Mouse (Mus musculus) left cerebral cortex, adult 8-10 months (tissue): ENCODE results near the gene Fbxw9. TPM values are rescaled to one million over a fixed set of nuclear protein-coding genes. Genes with fewer than 3 reads are reported as not detected.
"Not testable (repeated sequence)": the region's sequence is repeated elsewhere in the genome, so short reads cannot be mapped to it uniquely, and the experiment has no call there.

Source experiments
- DNase-seq, 2 experiments: peaks; one replicate each; pipeline ENCODE4 v3.0.0; 2022; ENCODE audit warnings: low spot score in 2 of 2
- total RNA-seq, 4 experiments: library from RNA; stranded (reverse); gene quantifications; 2 replicates each; pipeline ENCODE4 v1.2.4; 2022

Gene Fbxw9
- total RNA-seq, 4 experiments from 2014 or later, result 20.1 to 22.0 (median 21.1) TPM

- DNase-seq, result peak; percentile 72 to 95
These were observed 23.0 kb upstream of the Fbxw9 start, which contains the start of gene Tnpo2 for GRCm38 (mm10) chr8:85036718-85037365. TSS of gene Tnpo2 (plus strand) at chr8:85036915.

- no peak for DNase-seq
These were observed 22.5 kb upstream of the Fbxw9 start for GRCm38 (mm10) chr8:85037366-85037680.

DNA sequence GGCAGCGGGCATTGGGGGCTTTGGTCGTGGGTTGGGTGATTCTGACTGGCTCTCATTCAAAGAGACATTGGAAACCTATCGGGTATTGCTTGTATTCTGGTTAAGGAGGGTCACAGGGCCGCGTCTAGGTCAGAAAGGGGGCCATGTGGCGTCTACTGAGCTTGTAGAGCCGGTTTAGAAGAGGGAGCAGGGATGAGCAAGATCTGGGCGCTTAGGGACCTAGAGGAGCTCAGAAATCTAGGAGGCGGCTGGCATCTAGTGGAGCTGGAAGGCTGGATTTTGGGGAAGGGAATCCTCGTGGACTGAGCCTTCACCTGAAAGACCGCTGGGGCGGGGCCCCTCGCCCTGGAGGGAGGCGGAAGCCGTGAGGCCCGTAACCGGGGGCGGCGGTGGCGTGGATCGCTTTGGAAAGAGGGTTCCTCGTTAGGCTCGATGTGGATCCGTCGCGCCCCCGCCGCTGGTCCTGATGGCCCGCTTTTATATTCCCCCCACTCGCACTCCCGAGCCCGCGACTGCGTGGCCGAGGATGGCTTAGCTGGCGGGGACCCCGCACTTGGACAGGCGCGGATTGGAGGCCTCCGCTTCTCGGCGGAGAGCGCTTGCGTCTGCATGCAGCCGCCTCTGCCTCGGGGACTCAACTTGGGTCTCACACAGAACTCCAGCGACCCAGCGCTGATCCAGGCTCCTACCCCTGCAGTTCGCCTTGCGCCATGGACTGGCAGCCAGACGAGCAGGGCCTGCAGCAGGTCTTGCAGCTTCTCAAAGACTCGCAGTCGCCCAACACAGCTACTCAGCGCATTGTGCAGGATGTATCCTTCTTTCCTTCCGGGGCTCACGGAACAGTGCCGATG lies 21.9 kb upstream of the Fbxw9 start:
- peak; percentile 57 to 59 for DNase-seq

DNA sequence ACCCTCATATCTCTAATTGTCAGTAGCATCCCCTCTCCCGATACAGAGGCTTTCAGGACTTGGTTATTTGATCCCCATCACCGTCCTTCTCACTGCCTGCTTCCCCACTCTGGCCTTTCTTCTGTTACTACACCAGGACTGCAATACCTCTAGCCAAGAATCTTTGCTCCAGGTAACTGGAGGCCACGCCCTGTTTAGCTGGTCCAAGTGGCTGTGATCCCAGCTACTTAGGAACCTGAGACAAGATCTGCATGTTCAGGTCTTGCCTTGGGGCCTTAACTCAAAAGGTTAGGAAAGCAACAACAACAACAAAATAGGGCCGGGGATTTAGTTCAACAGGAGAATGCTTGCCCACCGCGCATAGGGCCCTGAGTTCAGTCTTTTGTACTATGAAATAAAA lies 16.2 kb upstream of the Fbxw9 start:
- no peak for DNase-seq

DNA sequence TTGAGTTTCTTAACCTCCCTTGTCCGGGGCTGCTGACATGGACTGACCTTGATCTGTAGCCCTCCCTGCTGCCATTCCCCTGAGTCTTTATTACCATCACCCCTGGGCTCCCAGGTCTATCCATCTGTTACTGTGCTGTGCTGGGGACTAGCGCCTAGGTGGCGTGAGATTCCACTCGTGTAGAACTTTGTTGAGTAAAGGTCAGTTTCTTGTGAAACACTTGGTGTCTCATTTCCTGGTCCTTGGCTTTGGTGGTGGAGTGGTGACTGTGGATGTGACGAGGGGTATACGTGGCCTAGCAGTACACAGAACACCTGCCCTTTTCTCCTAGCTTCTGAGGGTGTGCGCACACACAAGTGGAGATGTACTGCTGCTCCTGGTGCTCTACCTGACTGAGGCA lies 2.5 kb upstream of the Fbxw9 start:
- DNase-seq, result no peak

DNA sequence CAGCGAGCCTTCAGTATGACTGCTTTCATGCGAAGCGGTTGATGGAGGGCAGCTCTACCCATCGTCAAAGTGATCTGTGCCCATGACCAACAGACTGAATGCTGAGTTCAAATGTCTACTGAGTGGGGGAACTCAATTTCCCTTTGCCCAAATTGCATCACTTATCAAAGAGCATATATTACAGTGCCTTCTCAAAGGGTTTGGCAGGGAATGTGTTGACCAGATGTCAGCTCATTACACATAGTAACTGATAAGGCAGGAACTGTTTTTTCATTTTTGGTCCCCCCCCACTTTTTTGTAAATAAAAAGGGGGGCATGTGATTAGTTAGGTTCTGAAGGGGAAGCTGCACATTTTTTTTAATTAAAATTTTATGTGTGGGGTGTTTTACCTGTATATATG lies 2.7 kb downstream of the Fbxw9 start:
- DNase-seq, result no peak

GRCm38 (mm10) chr8:85065213-85065612 lies 5.4 kb downstream of the Fbxw9 start:
- no peak for DNase-seq

DNA sequence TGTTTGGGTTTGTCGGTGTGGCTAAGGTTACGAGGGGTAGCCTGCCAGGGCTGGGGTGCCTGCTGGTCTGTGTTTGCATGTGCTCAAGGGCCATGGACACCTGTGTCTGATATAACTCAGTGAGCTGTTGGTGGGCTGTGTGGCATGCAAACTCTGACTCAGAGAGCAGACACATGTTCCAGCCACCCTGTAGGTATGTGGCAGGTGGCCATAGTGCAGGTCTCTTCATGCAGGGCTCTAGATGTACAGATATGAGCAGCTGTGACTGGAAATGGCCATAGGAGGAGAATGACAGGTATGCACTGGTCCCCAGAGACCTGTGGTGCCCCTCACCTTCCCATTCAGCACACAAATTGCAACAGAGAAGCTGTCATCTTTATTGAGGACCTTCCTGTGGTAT lies 7.3 kb downstream of the Fbxw9 start:
- DNase-seq, result no peak

DNA sequence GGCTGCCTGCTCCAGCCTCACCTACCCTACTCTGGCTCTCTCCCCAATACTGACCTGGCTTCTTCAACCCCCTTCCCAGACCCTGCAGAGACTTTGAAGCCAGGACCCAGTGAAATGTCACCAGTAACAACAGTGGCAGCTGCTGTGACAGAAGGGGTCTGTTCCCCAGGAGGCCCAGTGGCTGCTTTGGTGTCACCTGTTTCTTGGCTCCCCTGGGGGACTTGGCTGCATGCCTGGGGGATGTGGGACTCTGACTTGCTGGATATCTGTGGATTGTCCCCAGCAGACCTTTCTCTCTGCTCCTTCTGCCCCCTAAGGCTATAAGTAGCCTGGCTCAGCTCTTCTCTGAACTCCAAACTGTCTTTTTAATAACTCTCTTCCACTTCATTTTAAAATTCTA lies 8.1 kb downstream of the Fbxw9 start, which contains the start of gene Gm5741:
Gene Gm5741, minus strand, starts transcription at position 1 of the 400 bp plus-strand sequence.
- no peak for DNase-seq

- no peak for DNase-seq
These were observed 11.2 kb downstream of the Fbxw9 start for GRCm38 (mm10) chr8:85071041-85071440.

DNA sequence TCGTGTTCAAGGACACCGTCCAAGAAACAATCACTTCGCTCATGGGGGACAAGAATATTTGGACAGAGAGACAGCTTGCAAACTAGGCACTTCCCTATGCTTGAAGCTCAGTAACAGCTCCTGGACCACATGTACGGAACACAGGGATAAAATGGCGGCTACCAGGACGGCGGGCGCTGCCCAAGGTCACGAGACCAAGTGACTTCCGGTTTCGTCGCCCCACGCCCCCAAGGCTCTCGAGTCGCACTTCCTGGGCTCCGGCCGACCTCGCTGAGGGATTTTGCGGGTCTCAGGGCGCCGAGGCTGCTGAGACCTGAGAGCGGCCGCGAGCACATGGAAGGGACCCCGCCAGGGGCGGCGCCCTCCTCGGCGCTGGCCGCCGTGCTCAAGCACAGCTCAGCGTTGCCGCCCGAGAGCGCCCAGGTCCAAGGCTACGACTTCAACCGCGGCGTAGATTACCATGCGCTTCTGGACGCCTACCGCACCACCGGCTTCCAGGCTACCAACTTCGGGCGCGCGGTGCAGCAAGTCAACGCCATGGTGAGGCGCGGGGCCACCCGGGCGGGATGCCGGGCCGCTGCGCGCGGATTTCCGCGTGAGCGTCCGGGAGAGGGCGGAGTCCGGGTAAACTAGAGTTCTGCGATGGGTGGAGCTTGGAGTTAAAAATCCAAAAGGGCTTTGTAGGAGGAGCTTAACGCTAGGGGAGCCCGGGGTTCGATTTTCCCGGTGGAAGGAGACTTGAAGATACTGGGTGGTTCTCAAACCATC lies 11.8 kb downstream of the Fbxw9 start, which contains the start of gene Dhps:
Gene Dhps, plus strand, starts transcription at position 244 of the 768 bp plus-strand sequence.
- DNase-seq, result peak; percentile 79 to 91

- DNase-seq, result no peak
These were observed 12.6 kb downstream of the Fbxw9 start for GRCm38 (mm10) chr8:85072364-85072929.

- DNase-seq, result no peak
These were observed 13.3 kb downstream of the Fbxw9 start for GRCm38 (mm10) chr8:85073041-85073612.

DNA sequence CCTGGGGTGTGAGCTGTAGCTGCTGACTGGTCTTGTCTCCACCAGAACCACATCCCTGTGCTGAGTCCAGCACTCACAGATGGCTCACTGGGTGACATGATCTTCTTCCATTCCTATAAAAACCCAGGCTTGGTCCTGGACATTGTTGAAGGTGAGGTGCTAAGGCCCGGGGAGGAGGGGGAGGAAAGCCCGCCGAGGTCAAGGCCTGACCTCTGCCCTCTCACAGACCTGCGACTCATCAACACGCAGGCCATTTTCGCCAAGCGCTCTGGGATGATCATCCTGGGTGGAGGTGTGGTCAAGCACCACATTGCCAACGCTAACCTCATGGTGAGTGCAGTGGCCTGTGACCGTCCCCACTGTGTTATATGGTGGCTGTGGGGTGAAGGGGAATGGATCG lies 14.3 kb downstream of the Fbxw9 start:
- no peak for DNase-seq

DNA sequence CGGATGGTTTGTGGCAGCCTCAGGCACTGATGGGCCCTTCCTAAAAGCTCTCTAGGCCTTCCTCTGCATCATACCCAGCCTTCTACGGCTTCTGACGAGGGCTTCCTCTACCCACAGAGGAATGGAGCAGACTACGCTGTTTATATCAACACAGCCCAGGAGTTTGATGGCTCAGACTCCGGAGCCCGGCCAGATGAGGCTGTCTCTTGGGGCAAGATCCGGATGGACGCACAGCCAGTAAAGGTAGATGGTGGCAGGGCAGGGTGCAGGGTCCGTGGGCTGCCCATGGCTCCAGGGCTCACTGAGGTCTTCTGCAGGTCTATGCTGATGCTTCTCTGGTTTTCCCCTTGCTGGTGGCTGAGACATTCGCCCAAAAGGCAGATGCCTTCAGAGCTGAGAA lies 14.8 kb downstream of the Fbxw9 start:
- no peak for DNase-seq

GRCm38 (mm10) chr8:85076001-85076400 lies 16.1 kb downstream of the Fbxw9 start:
- DNase-seq, result no peak

DNA sequence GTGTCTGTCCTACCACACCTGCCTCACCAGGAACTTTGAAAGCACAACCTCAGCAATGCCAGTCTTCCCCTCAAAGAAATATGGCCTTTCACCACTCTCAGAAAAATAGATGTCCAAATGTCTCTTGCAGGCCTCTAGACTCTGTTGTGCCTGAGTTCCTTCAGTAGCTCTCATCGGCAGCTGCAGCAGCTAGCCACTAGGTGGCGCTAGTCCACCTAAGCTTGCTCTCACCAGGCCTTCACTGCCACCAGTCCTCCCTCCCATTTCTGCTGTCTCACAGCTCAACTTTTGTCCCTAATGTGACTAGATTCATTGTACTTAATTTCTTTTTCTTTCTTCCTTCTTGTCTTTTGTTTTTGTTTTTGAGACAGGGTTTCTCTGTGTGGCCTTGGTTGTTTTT lies 17.1 kb downstream of the Fbxw9 start:
- DNase-seq, result no peak

DNA sequence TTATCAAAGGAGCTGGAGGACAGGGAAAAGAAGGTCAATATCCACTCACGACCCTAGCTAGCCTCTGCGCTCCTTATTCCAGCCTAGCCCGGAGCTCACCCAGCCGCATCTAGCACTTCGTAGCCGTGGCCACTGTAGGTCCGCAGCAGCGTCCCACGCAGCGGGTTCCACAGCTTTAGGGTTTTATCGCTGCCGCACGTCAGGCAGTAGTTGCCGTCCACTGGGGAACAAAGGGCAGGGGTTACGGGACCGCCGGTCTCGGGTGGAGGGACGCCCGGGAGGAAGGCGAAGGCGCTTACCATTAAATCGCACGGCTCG lies 20.3 kb downstream of the Fbxw9 start:
- DNase-seq, result no peak

GRCm38 (mm10) chr8:85080532-85081215 lies 20.8 kb downstream of the Fbxw9 start, which contains the start of gene Wdr83os:
TSS of gene Wdr83os (plus strand) at chr8:85080740.
- peak; percentile 39 to 52 for DNase-seq

DNA sequence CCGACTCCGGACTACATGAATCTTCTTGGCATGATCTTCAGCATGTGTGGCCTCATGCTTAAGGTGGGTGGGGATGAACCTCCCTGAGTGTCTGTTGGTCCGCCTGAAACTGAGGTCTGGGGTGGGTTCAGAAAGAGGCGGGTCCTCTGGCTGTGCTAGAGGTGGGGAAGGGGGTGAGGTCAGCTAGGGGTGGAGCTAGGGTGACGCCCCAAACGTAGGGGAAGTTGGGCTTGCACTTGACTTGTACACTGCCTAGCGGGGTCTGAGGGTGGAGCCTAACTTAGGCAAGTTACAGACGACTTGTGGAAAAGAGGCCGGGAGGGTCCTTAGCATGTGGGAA lies 21.3 kb downstream of the Fbxw9 start, which contains the start of gene Wdr83:
Gene Wdr83, minus strand, starts transcription at position 91 of the 340 bp plus-strand sequence.
- DNase-seq, result no peak

- DNase-seq, result not testable (repeated sequence)
These were observed 22.3 kb downstream of the Fbxw9 start for GRCm38 (mm10) chr8:85082169-85082568.
